Mouse (Mus musculus): ENCODE data around the gene Grsf1. TPM values are rescaled to one million over a fixed set of nuclear protein-coding genes. Genes with fewer than 3 reads are reported as not detected.

Grsf1 gene
- 57.8 and 61.0 TPM in 2 replicates for polyA plus RNA-seq (2015; fragmentation: Nextera tagmentation; extraction: Ambion mirVana)

- under 1% methylated on average over 123 of the region's 127 CpGs for WGBS
- H3K4me2 ChIP-seq: peak within 1 kb of the TSS; percentile 77
- peak within 1 kb of the TSS; percentile 99 for H3K9ac ChIP-seq
- ATAC-seq (replicated peaks; ENCODE audit: low FRiP score): peak; percentile 96
- peaks cover 18% of the 10 kb centered on the region for H3K4me1 ChIP-seq
- H3K4me3 ChIP-seq (replicated peaks): peak within 1 kb of the TSS; percentile 97
- peak within 1 kb of the TSS; percentile 96 for H3K27ac ChIP-seq
- no peaks in the 10 kb centered on the region for H3K9me3 ChIP-seq (replicated peaks)
- no peaks in the 10 kb centered on the region for H3K27me3 ChIP-seq
- peaks cover 24% of the 10 kb centered on the region for H3K36me3 ChIP-seq
Observed at GRCm38 (mm10) chr5:88675443-88676387, at the start of gene Grsf1. Gene Grsf1 (minus strand): TSS chr5:88676171.

GRCm38 (mm10) chr5:88724030-88724429, 48.1 kb upstream of the Grsf1 start:
- 0 out of 2 replicates have a peak, but pooled peaks cover 3% of the 10 kb centered on the region for H3K36me3 ChIP-seq
- H3K27me3 ChIP-seq: no peaks in the 10 kb centered on the region
- H3K27ac ChIP-seq: no peak overlapping the region
- no peak overlapping the region for H3K9ac ChIP-seq
- no peak for ATAC-seq (replicated peaks; ENCODE audit: low FRiP score)
- H3K9me3 ChIP-seq (replicated peaks): no peaks in the 10 kb centered on the region
- peaks cover 25% of the 10 kb centered on the region for H3K4me1 ChIP-seq
- no peak overlapping the region for H3K4me2 ChIP-seq
- WGBS: 62% methylated on average over 3 of the region's 3 CpGs
- H3K4me3 ChIP-seq (replicated peaks): no peak overlapping the region

GRCm38 (mm10) chr5:88722213-88722600, 46.2 kb upstream of the Grsf1 start:
- peak overlapping the region; percentile 88 for H3K4me2 ChIP-seq
- ATAC-seq (replicated peaks; ENCODE audit: low FRiP score): no peak
- H3K4me1 ChIP-seq: peaks cover 25% of the 10 kb centered on the region
- 0 out of 2 replicates have a peak, but pooled peaks cover 3% of the 10 kb centered on the region for H3K36me3 ChIP-seq
- H3K9ac ChIP-seq: peak overlapping the region; percentile 99
- WGBS: 13% methylated on average over 4 of the region's 4 CpGs
- H3K27ac ChIP-seq: no peak overlapping the region
- peak overlapping the region; percentile 99 for H3K4me3 ChIP-seq (replicated peaks)
- H3K27me3 ChIP-seq: no peaks in the 10 kb centered on the region
- no peaks in the 10 kb centered on the region for H3K9me3 ChIP-seq (replicated peaks)

- WGBS: 1% methylated on average over 31 of the region's 31 CpGs
- H3K9me3 ChIP-seq (replicated peaks): no peaks in the 10 kb centered on the region
- H3K9ac ChIP-seq: peak overlapping the region; percentile 99
- no peaks in the 10 kb centered on the region for H3K27me3 ChIP-seq
- H3K36me3 ChIP-seq: 0 out of 2 replicates have a peak, but pooled peaks cover 3% of the 10 kb centered on the region
- H3K4me3 ChIP-seq (replicated peaks): peak overlapping the region; percentile 99
- peak overlapping the region; percentile 88 for H3K4me2 ChIP-seq
- ATAC-seq (replicated peaks; ENCODE audit: low FRiP score): peak; percentile 33
- H3K4me1 ChIP-seq: peaks cover 25% of the 10 kb centered on the region
- H3K27ac ChIP-seq: peak overlapping the region; percentile 98
Observed at GRCm38 (mm10) chr5:88721565-88722212, 45.7 kb upstream of the Grsf1 start.

- WGBS: under 1% methylated on average over 37 of the region's 38 CpGs
- Histone ChIP-seq H3K36me3 (0 out of 2 replicates have a peak, but pooled peaks cover 3% of the 10 kb centered on the region), H3K4me1 (peaks cover 25% of the 10 kb centered on the region), H3K9me3 (replicated peaks) (no peaks in the 10 kb centered on the region), H3K27ac (peak overlapping the region; percentile 98), H3K27me3 (no peaks in the 10 kb centered on the region), H3K4me3 (replicated peaks) (peak overlapping the region; percentile 99), H3K4me2 (peak overlapping the region; percentile 88), H3K9ac (peak overlapping the region; percentile 99)
- ATAC-seq (replicated peaks; ENCODE audit: low FRiP score): peak; percentile 84
Observed at GRCm38 (mm10) chr5:88721003-88721475, 45.1 kb upstream of the Grsf1 start.

GRCm38 (mm10) chr5:88720116-88721002, 44.4 kb upstream of the Grsf1 start, which contains the start of gene Mob1b:
Gene Mob1b (plus strand): TSS chr5:88720855.
- H3K27me3 ChIP-seq: no peaks in the 10 kb centered on the region
- H3K9ac ChIP-seq: peak within 1 kb of the TSS; percentile 99
- H3K4me2 ChIP-seq: peak within 1 kb of the TSS; percentile 88
- peak within 1 kb of the TSS; percentile 98 for H3K27ac ChIP-seq
- H3K9me3 ChIP-seq (replicated peaks): no peaks in the 10 kb centered on the region
- WGBS: under 1% methylated on average over 54 of the region's 54 CpGs
- H3K4me1 ChIP-seq: peaks cover 25% of the 10 kb centered on the region
- ATAC-seq (replicated peaks; ENCODE audit: low FRiP score): peak; percentile 97
- no peaks in the 10 kb centered on the region for H3K36me3 ChIP-seq
- peak within 1 kb of the TSS; percentile 99 for H3K4me3 ChIP-seq (replicated peaks)

GRCm38 (mm10) chr5:88716983-88717382, 41.0 kb upstream of the Grsf1 start:
- Histone ChIP-seq H3K4me2 (no peak overlapping the region), H3K27me3 (no peaks in the 10 kb centered on the region), H3K9me3 (replicated peaks) (no peaks in the 10 kb centered on the region), H3K4me1 (peaks cover 10% of the 10 kb centered on the region), H3K36me3 (no peaks in the 10 kb centered on the region), H3K9ac (no peak overlapping the region), H3K27ac (no peak overlapping the region), H3K4me3 (replicated peaks) (no peak overlapping the region)
- WGBS: 81% methylated on average over 2 of the region's 2 CpGs
- no peak for ATAC-seq (replicated peaks; ENCODE audit: low FRiP score)

GRCm38 (mm10) chr5:88712328-88712727, 36.4 kb upstream of the Grsf1 start:
- WGBS: 78% methylated on average over 6 of the region's 6 CpGs
- no peaks in the 10 kb centered on the region for H3K9me3 ChIP-seq (replicated peaks)
- no peaks in the 10 kb centered on the region for H3K4me1 ChIP-seq
- H3K9ac ChIP-seq: no peak overlapping the region
- no peak overlapping the region for H3K4me3 ChIP-seq (replicated peaks)
- H3K27me3 ChIP-seq: no peaks in the 10 kb centered on the region
- no peak overlapping the region for H3K4me2 ChIP-seq
- ATAC-seq (replicated peaks; ENCODE audit: low FRiP score): no peak
- H3K36me3 ChIP-seq: no peaks in the 10 kb centered on the region
- H3K27ac ChIP-seq: no peak overlapping the region

- no peaks in the 10 kb centered on the region for H3K27me3 ChIP-seq
- H3K9ac ChIP-seq: no peak overlapping the region
- no peaks in the 10 kb centered on the region for H3K36me3 ChIP-seq
- no peaks in the 10 kb centered on the region for H3K4me1 ChIP-seq
- H3K4me2 ChIP-seq: no peak overlapping the region
- ATAC-seq (replicated peaks; ENCODE audit: low FRiP score): no peak
- 43% methylated on average over 10 of the region's 10 CpGs for WGBS
- H3K9me3 ChIP-seq (replicated peaks): no peaks in the 10 kb centered on the region
- H3K27ac ChIP-seq: no peak overlapping the region
- no peak overlapping the region for H3K4me3 ChIP-seq (replicated peaks)
Observed at GRCm38 (mm10) chr5:88711618-88712224, 35.8 kb upstream of the Grsf1 start.

- H3K4me3 ChIP-seq (replicated peaks): no peak overlapping the region
- no peak overlapping the region for H3K27ac ChIP-seq
Observed at GRCm38 (mm10) chr5:88711128-88711527, 35.2 kb upstream of the Grsf1 start.

GRCm38 (mm10) chr5:88703551-88703950, 27.6 kb upstream of the Grsf1 start:
- WGBS: 82% methylated on average over 4 of the region's 4 CpGs
- Histone ChIP-seq H3K36me3 (no peaks in the 10 kb centered on the region), H3K4me1 (no peaks in the 10 kb centered on the region), H3K9me3 (replicated peaks) (no peaks in the 10 kb centered on the region), H3K9ac (no peak overlapping the region), H3K27ac (no peak overlapping the region), H3K27me3 (no peaks in the 10 kb centered on the region), H3K4me2 (no peak overlapping the region), H3K4me3 (replicated peaks) (no peak overlapping the region)
- no peak for ATAC-seq (replicated peaks; ENCODE audit: low FRiP score)

More at GRCm38 (mm10) chr5:88711128-88711527, 35.2 kb upstream of the Grsf1 start:
- no peaks in the 10 kb centered on the region for H3K9me3 ChIP-seq (replicated peaks)
- H3K36me3 ChIP-seq: no peaks in the 10 kb centered on the region
- no peak overlapping the region for H3K4me2 ChIP-seq
- H3K9ac ChIP-seq: no peak overlapping the region
- ATAC-seq (replicated peaks; ENCODE audit: low FRiP score): no peak
- H3K27me3 ChIP-seq: no peaks in the 10 kb centered on the region
- no peaks in the 10 kb centered on the region for H3K4me1 ChIP-seq
